Comparison of ENCODE assay signal across 8 mouse cellular contexts in the genomic region with DNA sequence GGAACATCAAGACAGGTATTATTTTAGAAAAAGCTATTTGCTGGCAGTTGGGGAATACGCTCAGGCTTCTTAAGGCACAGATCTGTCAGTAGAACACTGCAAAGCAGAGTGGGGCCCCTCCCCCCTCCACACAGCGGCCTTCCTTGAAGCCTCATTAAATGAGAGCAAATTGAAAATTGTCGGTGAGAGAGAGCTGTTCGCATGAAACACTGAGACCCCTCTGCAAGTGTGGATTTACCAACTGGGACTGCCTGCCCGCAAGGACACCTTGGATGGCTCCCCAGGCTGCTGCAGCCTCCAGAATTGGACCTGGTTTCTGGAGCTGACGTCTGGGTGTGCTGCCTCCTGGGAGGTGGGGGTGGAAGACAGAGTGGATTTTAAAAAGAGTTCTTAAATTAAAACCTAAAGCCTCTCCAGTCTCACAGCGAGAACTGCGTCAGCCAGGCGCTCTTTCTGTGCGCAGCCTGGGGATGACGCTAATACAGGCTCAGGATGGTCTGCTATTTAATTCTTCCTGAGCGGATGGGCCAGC. TPM values are rescaled to one million over a fixed set of nuclear protein-coding genes. Genes with fewer than 3 reads are reported as not detected.
DNase-seq lines count a peak whose midpoint lies in the region; ATAC-seq and TF ChIP-seq lines count a peak whose summit lies in the region.

No protein-coding gene starts in this region.

- H3K9me3 ChIP-seq in embryonic facial prominence, embryonic 15.5 days (replicated peaks), result no peaks in the 10 kb centered on the region
- no peaks in the 10 kb centered on the region for H3K9me3 ChIP-seq in midbrain, embryonic 14.5 days (ENCODE audit: control insufficient read depth, low read length)
- no peaks in the 10 kb centered on the region for H3K9me3 ChIP-seq in heart, embryonic 11.5 days (replicated peaks; ENCODE audit: control insufficient read depth, low read length)

- no peak for ATAC-seq in embryonic facial prominence, embryonic 15.5 days (ENCODE audit: insufficient number of reproducible peaks, low FRiP score, low TSS enrichment, low read depth)
- peak; percentile 66; the same call in 1 of the 2 replicates for ATAC-seq in midbrain, embryonic 14.5 days (ENCODE audit: low FRiP score, low TSS enrichment)
- ATAC-seq in heart, embryonic 11.5 days (replicated peaks; ENCODE audit: insufficient number of reproducible peaks, low FRiP score, low TSS enrichment), result no peak
- ATAC-seq in monocyte, adult 5-6 weeks (replicated peaks; ENCODE audit: insufficient number of reproducible peaks, low FRiP score, low TSS enrichment, poor library complexity, severe bottlenecking), result no peak

- peak overlapping the region; percentile 24 for H3K4me2 ChIP-seq in embryonic facial prominence, embryonic 15.5 days (replicated peaks)
- H3K4me2 ChIP-seq in midbrain, embryonic 14.5 days (ENCODE audit: low read length), result peak overlapping the region; percentile 46
- no peak overlapping the region for H3K4me2 ChIP-seq in heart, embryonic 11.5 days

- H3K27me3 ChIP-seq in embryonic facial prominence, embryonic 15.5 days, result no peaks in the 10 kb centered on the region
- no peaks in the 10 kb centered on the region for H3K27me3 ChIP-seq in midbrain, embryonic 14.5 days (ENCODE audit: control insufficient read depth, insufficient read depth, low read length)
- no peaks in the 10 kb centered on the region for H3K27me3 ChIP-seq in heart, embryonic 11.5 days (ENCODE audit: control insufficient read depth, insufficient read depth, low read length)

- peak; percentile 37 for DNase-seq in adrenal gland, postnatal 10 days
- no peak for DNase-seq in adrenal gland, adult 8-10 months
- peak; percentile 34 to 72 for DNase-seq in layer of hippocampus, adult 2 months (ENCODE audit: low spot score in 2 of 2)
- peak; percentile 83 for DNase-seq in midbrain, embryonic 14.5 days
- no peak for DNase-seq in gastrocnemius, postnatal 25 days

- peaks cover 34% of the 10 kb centered on the region for H3K4me1 ChIP-seq in embryonic facial prominence, embryonic 15.5 days
- peaks cover 11% of the 10 kb centered on the region; the same call in 1 of the 2 replicates for H3K4me1 ChIP-seq in midbrain, embryonic 14.5 days (ENCODE audit: control insufficient read depth, insufficient read depth, low read length)
- no peaks in the 10 kb centered on the region; the same call in 1 of the 2 replicates for H3K4me1 ChIP-seq in heart, embryonic 11.5 days (ENCODE audit: control insufficient read depth, insufficient read depth, low read length)

- H3K36me3 ChIP-seq in embryonic facial prominence, embryonic 15.5 days, result no peaks in the 10 kb centered on the region
- H3K36me3 ChIP-seq in midbrain, embryonic 14.5 days (ENCODE audit: control insufficient read depth, insufficient read depth, low read length), result no peaks in the 10 kb centered on the region
- H3K36me3 ChIP-seq in heart, embryonic 11.5 days (ENCODE audit: control insufficient read depth, insufficient read depth, low read length), result no peaks in the 10 kb centered on the region

- TF ChIP-seq CTCF in layer of hippocampus, adult 2 months (conservative IDR thresholded peaks at IDR 0.05), result no peak

- H3K4me3 ChIP-seq in embryonic facial prominence, embryonic 15.5 days (replicated peaks), result no peak overlapping the region
- peak overlapping the region; percentile 33 for H3K4me3 ChIP-seq in layer of hippocampus, adult 2 months
- no peak overlapping the region for H3K4me3 ChIP-seq in midbrain, embryonic 14.5 days (replicated peaks; ENCODE audit: low read depth, low read length)
- no peak overlapping the region for H3K4me3 ChIP-seq in heart, embryonic 11.5 days (ENCODE audit: low read depth, low read length)

- H3K9ac ChIP-seq in embryonic facial prominence, embryonic 15.5 days, result no peak overlapping the region
- H3K9ac ChIP-seq in midbrain, embryonic 14.5 days (replicated peaks; ENCODE audit: low read length), result no peak overlapping the region; the same call in 1 of the 2 replicates
- H3K9ac ChIP-seq in heart, embryonic 11.5 days (ENCODE audit: low read depth, low read length), result no peak overlapping the region

- 30% methylated on average over 12 of the region's 12 CpGs for WGBS in embryonic facial prominence, embryonic 15.5 days
- WGBS in midbrain, embryonic 14.5 days, result 40% methylated on average over 12 of the region's 12 CpGs
- WGBS in heart, embryonic 11.5 days (ENCODE audit: insufficient replicate concordance), result 61% methylated on average over 12 of the region's 12 CpGs

- no peak overlapping the region for H3K27ac ChIP-seq in embryonic facial prominence, embryonic 15.5 days (replicated peaks)
- H3K27ac ChIP-seq in layer of hippocampus, adult 2 months, result peak overlapping the region; percentile 76
- peak overlapping the region; percentile 77 for H3K27ac ChIP-seq in midbrain, embryonic 14.5 days (replicated peaks; ENCODE audit: low read depth, low read length)
- H3K27ac ChIP-seq in heart, embryonic 11.5 days (ENCODE audit: low read depth, low read length), result no peak overlapping the region

RNA-seq across cellular contexts. Expression of a gene that starts 46.9 kb away (rescaled TPM):
- total RNA-seq in adrenal gland, postnatal 10 days (2021), result 10 to 100 TPM in 1 of 2 experiments, 1 to 10 TPM in 1; 8.2 to 14.3 TPM
- total RNA-seq in adrenal gland, adult 8-10 months (2022), result 10 to 100 TPM; 10.0 to 17.4 (median 13.4) TPM
- polyA plus RNA-seq in embryonic facial prominence, embryonic 15.5 days (2015; fragmentation: Nextera tagmentation; extraction: Ambion mirVana), result 6.2 and 6.5 TPM in 2 replicates
- 100 to 1,000 TPM; 467 to 553 TPM for total RNA-seq in layer of hippocampus, adult 2 months (2021)
- polyA plus RNA-seq in midbrain, embryonic 14.5 days (2014; fragmentation: Nextera tagmentation; extraction: Ambion mirVana), result 221 and 251 TPM in 2 replicates
- under 1 TPM; 0.24 to 0.41 TPM for total RNA-seq in gastrocnemius, postnatal 25 days (2021)
- 1.2 and 1.3 TPM in 2 replicates for polyA plus RNA-seq in heart, embryonic 11.5 days (2014; fragmentation: Nextera tagmentation; extraction: Ambion mirVana)
- 0.64 to 1.3 TPM in 2 of 3 replicates, not detected in the other for total RNA-seq in monocyte, adult 5-6 weeks (2017)

Comparison
In these comparisons a context has a peak if more than half of its experiments do, and no peak if none do; other contexts are left out.
1. DNase-seq: peak in adrenal gland, postnatal 10 days (single experiment), layer of hippocampus, adult 2 months (2 of 2) and midbrain, embryonic 14.5 days (single experiment); none in adrenal gland, adult 8-10 months (single experiment) and gastrocnemius, postnatal 25 days (single experiment).
2. H3K27ac ChIP-seq: peak in layer of hippocampus, adult 2 months (single experiment) and midbrain, embryonic 14.5 days (single experiment); none in embryonic facial prominence, embryonic 15.5 days (single experiment) and heart, embryonic 11.5 days (single experiment).
3. RNA of a gene that starts 46.9 kb away (total RNA-seq): 467 to 553 TPM in layer of hippocampus, adult 2 months; 10.0 to 17.4 TPM in adrenal gland, adult 8-10 months, 8.2 to 14.3 TPM in adrenal gland, postnatal 10 days, 0.24 to 0.41 TPM in gastrocnemius, postnatal 25 days and 0.64 to 1.3 TPM in monocyte, adult 5-6 weeks; every median in the first group is over 10 times any median in the second.